Mouse (Mus musculus) cerebral cortex, adult 2 months (tissue): ENCODE results near the gene Mob3c.

Experiments used
- WGBS: fragments of 180-500 bp; shearing (Covaris S2); methylation state at CpG from one replicate; pipeline ENCODE4 v1.1.7; 2018; 5-methylcytosine and 5-hydroxymethylcytosine counted together

The Mob3c gene

GRCm38 (mm10) chr4:115838196-115838595, 10.3 kb downstream of the Mob3c start:
- 52% methylated on average over 4 of the region's 4 CpGs for WGBS

DNA sequence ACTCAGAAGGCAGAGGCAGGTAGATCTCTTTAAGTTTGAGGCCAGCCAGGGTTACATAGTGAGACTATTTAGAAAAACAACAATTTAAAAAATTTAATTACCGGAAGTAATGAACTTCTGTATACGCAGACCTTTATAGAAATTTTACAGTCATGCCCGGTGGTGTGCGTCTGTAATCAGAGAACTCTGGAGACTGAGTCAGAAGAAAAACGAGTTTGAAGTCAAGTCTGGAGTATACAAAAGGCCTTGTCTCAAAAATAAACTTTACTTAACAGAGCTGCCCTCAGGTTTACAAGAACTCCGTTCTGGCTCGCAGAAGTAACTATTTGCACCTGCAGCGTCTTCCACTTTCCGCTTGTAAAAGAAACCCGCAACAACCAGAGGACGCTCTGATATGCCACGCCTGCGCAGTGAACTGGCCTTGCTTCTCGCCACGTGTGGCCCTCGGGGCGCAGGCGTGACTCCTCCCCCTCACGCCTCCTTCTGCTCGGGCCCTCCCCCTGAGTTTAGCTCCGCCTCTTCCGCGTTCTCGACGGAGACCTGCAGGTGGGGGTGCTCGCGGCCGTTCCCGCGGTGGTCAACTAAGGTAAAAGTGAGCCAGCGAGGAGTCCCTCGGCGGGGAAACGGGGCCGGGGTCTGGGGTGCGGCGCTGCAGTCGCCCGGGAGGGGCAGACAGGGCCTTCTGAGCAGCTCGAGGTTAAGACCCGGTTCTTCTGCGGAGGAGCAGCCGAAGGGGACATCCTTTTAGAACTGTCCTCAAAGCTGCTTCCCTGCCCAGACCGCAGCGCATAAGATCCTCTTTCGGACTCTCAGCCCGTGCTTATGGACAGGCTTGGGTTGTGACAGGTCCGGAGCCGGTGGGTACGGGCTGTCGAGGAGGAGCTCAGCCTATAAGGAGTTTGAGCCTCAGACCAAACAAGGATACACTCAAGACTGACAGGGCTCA, 11.1 kb downstream of the Mob3c start, which contains the start of gene Mknk1:
TSS of gene Mknk1 (plus strand) at position 503 of the 946 bp plus-strand sequence.
- 2% methylated on average over 51 of the region's 51 CpGs for WGBS

DNA sequence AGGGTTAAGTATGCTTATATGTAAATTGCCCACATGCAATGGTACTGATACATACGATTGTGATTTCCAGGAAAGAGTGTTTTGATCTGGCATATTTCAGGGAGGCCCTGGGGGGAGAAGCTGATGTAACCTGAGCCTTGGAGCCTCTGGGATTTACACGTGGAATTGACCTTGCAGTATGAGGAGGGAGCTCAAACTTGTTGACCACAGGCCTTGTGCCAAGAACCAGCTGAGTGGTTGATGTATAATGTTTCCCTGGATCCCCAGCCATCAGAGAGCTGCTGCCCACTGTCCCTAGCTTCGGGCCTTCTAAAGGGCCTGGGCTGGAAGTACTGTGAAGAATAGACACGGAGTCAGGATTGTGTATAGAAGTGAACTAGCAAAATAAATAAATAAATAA, 12.1 kb downstream of the Mob3c start:
- WGBS = 51% methylated on average over 4 of the region's 4 CpGs

- 93% methylated on average over 4 of the region's 4 CpGs for WGBS
Measured at GRCm38 (mm10) chr4:115840842-115841241, 12.9 kb downstream of the Mob3c start.

GRCm38 (mm10) chr4:115846656-115847055, 18.8 kb downstream of the Mob3c start:
- WGBS = 65% methylated on average over 2 of the region's 2 CpGs

- WGBS = 15% methylated on average over 5 of the region's 5 CpGs
Measured at GRCm38 (mm10) chr4:115847377-115847776, 19.5 kb downstream of the Mob3c start.

DNA sequence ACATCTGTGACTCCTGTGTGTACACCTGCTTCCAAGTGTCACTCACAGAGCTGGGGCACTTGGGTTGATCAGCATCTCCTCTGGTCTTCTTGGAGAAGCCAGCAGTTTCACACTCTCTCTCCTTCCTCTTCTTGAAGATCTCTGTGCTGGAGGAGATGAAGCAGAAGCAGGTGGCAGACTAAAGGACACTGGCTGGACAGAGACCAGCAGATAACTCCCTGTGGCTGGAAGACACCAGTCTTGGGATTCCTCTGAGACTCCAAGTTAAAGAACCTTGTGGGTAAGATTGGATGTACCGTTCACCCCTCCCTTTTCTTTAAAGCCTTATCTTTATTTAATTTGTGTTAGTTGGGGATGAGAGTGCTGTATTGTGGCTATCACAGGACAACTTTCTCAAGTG, 20.2 kb downstream of the Mob3c start:
- 83% methylated on average over 1 of the region's 1 CpGs for WGBS

GRCm38 (mm10) chr4:115848990-115849677, 21.2 kb downstream of the Mob3c start:
- WGBS = 72% methylated on average over 8 of the region's 8 CpGs

DNA sequence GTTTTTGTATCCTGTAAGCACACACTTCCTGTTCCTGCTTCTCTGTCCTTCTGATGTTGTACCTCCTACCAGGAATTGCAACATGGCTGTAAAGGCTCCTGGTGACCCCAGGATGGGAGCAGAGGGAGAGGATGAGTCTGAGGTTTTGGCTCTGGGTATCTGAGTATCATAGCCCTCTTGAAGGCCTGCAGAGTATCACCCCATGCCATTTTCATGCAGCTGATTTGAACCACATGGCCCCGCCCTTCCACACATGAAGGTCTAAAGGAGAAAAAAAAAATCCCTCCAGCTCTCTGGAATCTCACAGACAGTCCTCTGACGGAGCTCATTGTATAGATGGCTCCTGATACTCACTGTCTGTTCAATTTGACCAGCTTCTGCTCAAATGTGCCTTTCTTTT, 22.2 kb downstream of the Mob3c start:
- WGBS = 94% methylated on average over 2 of the region's 2 CpGs

GRCm38 (mm10) chr4:115850631-115851030, 22.7 kb downstream of the Mob3c start:
- 70% methylated on average over 2 of the region's 2 CpGs for WGBS

DNA sequence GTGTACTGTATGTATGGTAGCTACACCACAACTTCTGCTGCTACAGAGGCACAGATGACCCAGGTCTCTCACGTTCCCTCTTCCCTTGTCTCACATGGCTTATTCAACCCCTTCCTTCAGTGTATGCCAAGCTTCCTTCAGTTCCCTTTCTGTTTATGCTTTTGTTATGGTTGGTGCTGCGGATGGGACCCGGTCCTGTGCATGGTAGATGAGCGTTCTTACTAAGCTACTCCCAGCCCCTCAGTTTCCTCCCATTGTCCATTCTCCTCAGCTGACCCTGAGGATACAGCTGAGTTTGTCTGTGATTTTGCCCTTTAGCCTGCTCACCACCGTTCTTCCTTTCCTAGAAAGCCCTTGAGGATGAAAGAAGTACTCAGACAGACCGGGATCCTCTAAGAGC, 23.7 kb downstream of the Mob3c start:
- WGBS = 81% methylated on average over 6 of the region's 6 CpGs

DNA sequence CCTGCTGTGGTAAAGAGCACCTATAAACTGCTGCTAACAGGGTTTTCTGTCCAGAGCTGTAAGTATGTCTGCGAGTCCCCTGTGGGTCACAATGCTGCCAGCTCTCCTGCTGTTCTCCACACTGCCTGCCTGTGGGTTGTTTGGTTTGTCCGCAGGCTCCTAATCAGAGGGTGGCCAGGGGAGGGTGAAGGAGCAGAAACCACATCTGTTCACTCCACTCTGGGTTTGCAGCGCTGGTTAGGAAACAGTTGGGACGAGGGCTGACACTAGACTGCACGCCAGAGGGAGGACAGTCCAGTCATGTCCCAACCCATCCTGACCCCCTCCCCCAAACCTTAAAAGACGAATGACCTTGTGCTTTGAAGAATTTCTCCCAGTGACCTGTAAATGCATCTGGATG, 27.2 kb downstream of the Mob3c start:
- 77% methylated on average over 6 of the region's 6 CpGs for WGBS

DNA sequence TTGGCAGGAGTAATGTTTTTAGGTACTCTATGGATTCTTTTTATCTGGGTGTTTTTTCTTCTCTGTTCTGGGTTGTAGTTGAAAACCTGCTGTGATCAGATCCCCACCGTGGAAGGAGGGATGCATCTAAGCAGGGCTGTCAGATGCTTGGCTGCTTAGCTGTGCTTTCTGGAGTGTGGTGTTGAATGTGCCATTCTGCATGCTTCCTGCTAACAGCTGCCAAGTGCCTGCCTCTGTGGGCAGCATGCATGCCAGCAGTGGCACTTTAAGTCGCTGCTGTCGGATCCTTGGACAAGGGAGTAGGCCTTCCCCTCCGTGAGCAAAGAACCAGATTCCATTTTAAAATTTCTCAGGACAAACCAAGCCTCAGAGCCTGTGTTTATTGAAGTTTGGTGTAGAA, 27.7 kb downstream of the Mob3c start:
- 23% methylated on average over 4 of the region's 4 CpGs for WGBS

DNA sequence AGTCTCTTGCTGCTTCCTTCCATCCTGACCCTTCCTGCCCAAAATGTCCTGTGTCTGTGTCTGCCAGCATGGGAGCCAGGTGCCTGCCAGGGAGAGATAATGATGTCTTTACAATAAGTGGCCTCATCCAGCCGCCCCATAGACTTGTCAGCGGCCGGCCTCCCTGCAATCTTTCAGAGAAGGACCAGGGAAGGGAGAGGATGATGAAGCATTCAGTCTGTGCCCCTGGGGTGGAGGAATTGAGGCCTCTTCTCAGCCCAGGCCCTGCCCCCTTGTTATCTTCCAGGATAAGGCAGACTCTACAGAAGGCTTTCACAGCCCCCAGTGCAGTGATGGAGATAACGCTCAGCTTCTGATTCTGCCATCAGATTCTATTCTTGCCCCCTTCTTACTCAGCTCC, 28.4 kb downstream of the Mob3c start:
- 89% methylated on average over 4 of the region's 4 CpGs for WGBS

DNA sequence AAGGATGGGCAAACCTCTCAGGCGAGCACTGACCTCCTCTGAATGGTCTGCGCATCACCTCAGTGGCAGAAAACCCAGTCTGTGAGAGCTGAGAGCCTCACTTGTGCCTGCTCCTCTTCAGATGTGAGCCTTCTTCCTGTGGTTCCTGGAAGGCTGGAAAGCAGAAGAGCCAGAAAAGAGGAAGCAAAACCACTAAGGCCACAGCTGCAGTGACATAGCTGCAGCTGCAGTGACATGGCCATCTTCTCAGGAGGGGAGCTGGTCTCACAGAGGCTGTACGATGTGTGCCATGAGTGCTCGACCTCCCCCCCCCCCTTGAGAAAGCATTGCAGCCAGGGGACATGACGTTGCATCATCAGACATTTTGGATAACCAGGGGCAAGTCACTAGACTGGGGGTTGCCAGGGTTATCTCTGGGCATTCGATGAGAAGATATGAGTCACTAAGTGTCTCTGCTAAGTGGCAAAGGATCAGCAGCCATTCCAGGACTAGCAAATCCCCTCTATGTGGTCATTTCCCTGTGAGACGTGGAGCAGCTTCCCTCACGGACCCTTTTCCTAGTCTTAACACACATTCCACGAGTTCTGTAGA, 29.5 kb downstream of the Mob3c start:
- 86% methylated on average over 9 of the region's 9 CpGs for WGBS

- WGBS = 87% methylated on average over 7 of the region's 7 CpGs
Measured at GRCm38 (mm10) chr4:115863352-115863751, 35.5 kb downstream of the Mob3c start.

DNA sequence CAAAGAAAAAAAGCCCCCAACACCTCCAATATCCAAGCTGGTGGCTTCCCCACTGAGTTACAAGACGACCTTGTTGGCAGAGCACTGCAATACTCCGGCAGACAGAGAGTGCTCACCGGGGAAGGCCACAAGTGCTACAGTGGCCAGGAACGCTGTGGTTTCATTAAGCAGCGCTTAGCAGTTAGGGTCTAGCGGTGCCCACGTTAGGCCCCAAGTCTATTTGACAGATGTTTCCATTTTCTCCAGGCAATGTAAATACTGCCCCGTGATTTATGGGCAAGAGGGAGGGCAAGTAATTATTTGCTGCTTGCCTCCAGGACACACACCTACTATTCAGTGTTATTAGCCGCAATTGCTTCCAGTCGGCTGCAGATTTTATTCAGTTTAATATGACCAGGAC, 36.0 kb downstream of the Mob3c start:
- WGBS = 79% methylated on average over 10 of the region's 10 CpGs

DNA sequence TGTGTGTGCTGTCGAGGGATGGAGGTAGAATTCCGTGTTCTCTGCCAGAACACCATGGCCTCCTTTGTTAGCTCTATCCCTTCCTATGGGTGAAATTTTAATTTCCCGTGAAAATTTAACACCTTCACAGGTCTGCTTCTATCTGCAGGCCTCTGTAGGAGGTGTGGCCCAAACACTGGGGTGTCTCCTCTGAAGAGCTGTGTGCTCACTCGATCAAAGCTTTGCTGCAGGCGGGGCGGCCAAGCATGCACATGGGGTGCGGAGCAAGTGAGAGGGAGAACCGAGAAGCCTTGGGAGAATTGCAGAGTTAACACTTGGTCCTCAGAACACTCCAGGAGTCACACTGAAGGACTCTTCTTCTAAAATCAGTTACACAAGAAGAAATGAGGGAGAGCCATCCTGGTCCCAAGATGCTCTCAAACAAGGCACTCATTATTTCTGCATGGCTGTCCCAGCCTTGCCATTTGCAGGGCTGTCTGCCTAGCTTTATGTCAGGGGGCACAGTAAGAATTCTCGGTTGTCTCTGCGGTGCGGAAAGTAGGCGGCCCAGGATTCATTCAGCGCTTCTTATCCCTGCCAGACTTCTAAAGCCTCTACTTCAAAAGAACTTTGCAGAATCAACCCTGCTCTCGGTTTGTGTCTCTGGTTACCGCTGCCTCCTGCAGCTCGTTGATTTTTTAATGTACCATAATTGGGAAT, 41.8 kb downstream of the Mob3c start:
- WGBS = 60% methylated on average over 16 of the region's 16 CpGs

- 91% methylated on average over 3 of the region's 3 CpGs for WGBS
Measured at GRCm38 (mm10) chr4:115873231-115873630, 45.3 kb downstream of the Mob3c start.

DNA sequence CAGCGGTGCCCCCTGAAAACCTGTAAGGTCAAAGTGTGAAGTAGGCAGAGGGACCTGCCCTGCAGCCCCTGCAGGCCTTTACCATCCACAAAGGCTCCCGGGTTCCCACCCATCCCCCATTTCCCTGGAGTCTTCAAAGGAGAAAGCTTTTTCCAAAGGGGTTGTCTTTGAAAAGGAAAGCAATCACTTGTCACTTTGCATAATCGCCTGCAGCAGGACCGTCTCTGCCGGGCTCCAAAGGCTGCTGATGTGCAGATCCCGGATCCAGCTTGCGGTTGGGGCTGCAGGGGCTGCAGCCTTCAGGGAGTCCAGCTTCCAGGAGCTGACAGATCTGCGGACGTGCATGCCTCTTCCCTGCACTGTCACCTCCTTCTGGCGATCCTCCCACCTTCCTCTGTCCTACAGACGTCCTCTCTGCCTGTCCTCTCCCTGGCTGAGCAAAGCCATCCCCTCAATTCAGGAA, 50.4 kb downstream of the Mob3c start:
- 31% methylated on average over 11 of the region's 11 CpGs for WGBS

DNA sequence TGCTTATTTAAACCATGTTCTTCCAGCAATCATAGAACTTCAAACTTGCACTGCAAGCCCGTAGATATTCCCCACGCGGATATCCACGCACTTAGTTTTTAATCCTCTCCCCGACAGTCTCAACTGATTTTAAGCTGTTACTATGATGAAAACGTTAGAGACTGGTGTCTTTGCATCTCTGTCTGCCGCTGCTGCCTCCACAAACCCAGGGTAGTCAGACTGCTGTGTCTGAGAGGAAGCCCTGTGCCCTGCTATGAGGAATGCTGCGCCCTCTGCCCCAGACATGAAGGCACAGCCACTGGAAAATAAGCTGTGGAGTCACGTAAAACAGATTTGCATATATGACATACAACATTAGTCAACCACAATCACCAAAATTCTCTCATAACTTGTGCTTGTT, 50.9 kb downstream of the Mob3c start:
- 59% methylated on average over 9 of the region's 9 CpGs for WGBS

DNA sequence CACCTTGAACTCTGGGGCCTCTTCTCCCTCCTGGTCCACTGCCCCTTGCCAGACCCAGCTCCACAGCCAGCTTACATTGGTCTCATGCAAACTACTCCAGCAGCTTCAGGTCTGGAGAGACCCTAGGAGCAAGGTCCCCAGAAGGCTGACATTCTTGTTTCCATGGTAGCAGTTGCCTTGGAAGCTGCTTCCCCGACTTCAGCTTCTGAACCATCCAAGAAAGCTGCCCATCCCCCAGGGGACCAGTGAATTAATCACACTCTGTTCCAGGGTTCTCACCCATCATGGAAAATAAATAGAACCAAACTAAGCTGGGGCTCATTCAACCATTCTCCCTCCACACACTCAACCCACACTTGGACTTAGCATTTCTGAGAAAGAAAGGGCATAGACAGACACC, 53.3 kb downstream of the Mob3c start:
- 12% methylated on average over 1 of the region's 1 CpGs for WGBS
